Mouse (Mus musculus): ENCODE measurements around the gene Dync1i2. TPM values are rescaled to one million over a fixed set of nuclear protein-coding genes. Genes with fewer than 3 reads are reported as not detected.

Gene Dync1i2
- polyA plus RNA-seq, 3 experiments from 2014 or later, result 83.0 to 106 (median 86.7) TPM

GRCm38 (mm10) chr2:71203819-71204432, 7.6 kb upstream of the Dync1i2 start:
- no peak for ATAC-seq

GRCm38 (mm10) chr2:71209041-71209755, 2.3 kb upstream of the Dync1i2 start:
- no peak for ATAC-seq

GRCm38 (mm10) chr2:71211096-71211495, 410 bp upstream of the Dync1i2 start:
- ATAC-seq, result no peak

GRCm38 (mm10) chr2:71212360-71212726, 837 bp downstream of the Dync1i2 start:
- no peak for ATAC-seq

- ATAC-seq, result no peak
These were observed 9.5 kb downstream of the Dync1i2 start for GRCm38 (mm10) chr2:71221020-71221419.

GRCm38 (mm10) chr2:71227398-71227797, 15.9 kb downstream of the Dync1i2 start:
- no peak for ATAC-seq

GRCm38 (mm10) chr2:71229603-71230002, 18.1 kb downstream of the Dync1i2 start:
- ATAC-seq, result no peak

- ATAC-seq, result no peak
These were observed 20.4 kb downstream of the Dync1i2 start for GRCm38 (mm10) chr2:71231951-71232350.

- no peak for ATAC-seq
These were observed 21.5 kb downstream of the Dync1i2 start for GRCm38 (mm10) chr2:71232976-71233375.

GRCm38 (mm10) chr2:71235420-71235819, 23.9 kb downstream of the Dync1i2 start:
- ATAC-seq, result no peak

- no peak for ATAC-seq
These were observed 24.5 kb downstream of the Dync1i2 start for GRCm38 (mm10) chr2:71236009-71236408.

- ATAC-seq, result no peak
These were observed 30.0 kb downstream of the Dync1i2 start for GRCm38 (mm10) chr2:71241505-71241904.

GRCm38 (mm10) chr2:71242180-71242579, 30.7 kb downstream of the Dync1i2 start:
- ATAC-seq, result no peak

GRCm38 (mm10) chr2:71243058-71243672, 31.7 kb downstream of the Dync1i2 start:
- no peak for ATAC-seq

GRCm38 (mm10) chr2:71244807-71245206, 33.3 kb downstream of the Dync1i2 start:
- no peak for ATAC-seq

- ATAC-seq, result no peak
These were observed 33.9 kb downstream of the Dync1i2 start for GRCm38 (mm10) chr2:71245416-71245815.

- no peak for ATAC-seq
These were observed 34.6 kb downstream of the Dync1i2 start for GRCm38 (mm10) chr2:71246096-71246495.

GRCm38 (mm10) chr2:71248071-71248470, 36.6 kb downstream of the Dync1i2 start:
- ATAC-seq, result no peak

- ATAC-seq, result no peak
These were observed 39.3 kb downstream of the Dync1i2 start for GRCm38 (mm10) chr2:71250841-71251240.

GRCm38 (mm10) chr2:71254836-71255235, 43.3 kb downstream of the Dync1i2 start:
- no peak for ATAC-seq

GRCm38 (mm10) chr2:71256581-71256980, 45.1 kb downstream of the Dync1i2 start:
- no peak for ATAC-seq

GRCm38 (mm10) chr2:71264585-71264984, 53.1 kb downstream of the Dync1i2 start:
- ATAC-seq, result no peak

- no peak for ATAC-seq
These were observed 57.2 kb downstream of the Dync1i2 start for GRCm38 (mm10) chr2:71268691-71269090.

GRCm38 (mm10) chr2:71269332-71269731, 57.8 kb downstream of the Dync1i2 start:
- ATAC-seq, result no peak

Data from inflammation-experienced regulatory T-cells, adult 6 months (primary cell).